In the genomic region with DNA sequence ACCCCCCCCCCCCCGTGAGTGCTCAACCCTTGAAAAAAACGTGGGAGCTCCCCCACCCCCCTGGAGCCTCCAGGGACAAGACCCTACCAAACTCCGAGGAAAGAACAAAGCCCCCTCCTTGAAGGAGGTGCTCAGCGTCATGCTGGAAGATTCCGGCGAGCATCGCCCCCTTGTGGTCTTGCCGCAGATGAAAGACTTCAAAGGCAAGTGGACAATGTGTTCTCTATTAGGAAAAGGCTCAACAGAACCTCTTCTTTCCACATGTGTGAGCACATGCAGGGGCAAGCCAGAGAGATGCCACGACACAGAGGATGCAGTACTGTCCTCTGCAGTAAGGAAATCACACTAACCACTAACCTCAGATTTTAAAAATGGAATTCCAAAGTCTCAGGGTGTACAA, we compare ENCODE assay signal across 8 mouse cellular contexts. TPM values are rescaled to one million over a fixed set of nuclear protein-coding genes. Genes with fewer than 3 reads are reported as not detected.
DNase-seq lines count a peak whose midpoint lies in the region; ATAC-seq and TF ChIP-seq lines count a peak whose summit lies in the region.

No protein-coding gene starts in this region.

- peak; percentile 40 for DNase-seq in brain, embryonic 18.5 days (ENCODE audit: low read depth, low spot score)
- peak; percentile 43 for DNase-seq in heart, postnatal 0 days (ENCODE audit: low spot score)
- peak; percentile 83 to 84 for DNase-seq in kidney, postnatal 4 days
- peak; percentile 92 for DNase-seq in retina, postnatal 1 day
- peak; percentile 72 for DNase-seq in urinary bladder, postnatal 25 days (ENCODE audit: low spot score)

- no peak overlapping the region for H3K9ac ChIP-seq in ES-Bruce4 (ENCODE audit: low read depth, poor library complexity, severe bottlenecking)
- H3K9ac ChIP-seq in forebrain, embryonic 12.5 days: no peak overlapping the region
- H3K9ac ChIP-seq in heart, postnatal 0 days (replicated peaks; ENCODE audit: low read depth, low read length): no peak overlapping the region
- H3K9ac ChIP-seq in lung, embryonic 16.5 days (ENCODE audit: low read length): peak overlapping the region; percentile 27; the same call in 1 of the 2 replicates

- no peaks in the 10 kb centered on the region for H3K36me3 ChIP-seq in ES-Bruce4 (ENCODE audit: control insufficient read depth, insufficient read depth, low read length, poor library complexity, severe bottlenecking)
- no peaks in the 10 kb centered on the region for H3K36me3 ChIP-seq in forebrain, embryonic 12.5 days (replicated peaks)
- H3K36me3 ChIP-seq in heart, postnatal 0 days (replicated peaks; ENCODE audit: control insufficient read depth, insufficient read depth, low read length): no peaks in the 10 kb centered on the region
- no peaks in the 10 kb centered on the region for H3K36me3 ChIP-seq in lung, embryonic 16.5 days (ENCODE audit: control insufficient read depth, insufficient read depth, low read length)

- WGBS in forebrain, embryonic 12.5 days: 1% methylated on average over 7 of the region's 9 CpGs
- 2% methylated on average over 9 of the region's 9 CpGs for WGBS in heart, postnatal 0 days
- under 1% methylated on average over 9 of the region's 9 CpGs for WGBS in lung, embryonic 16.5 days

- no peaks in the 10 kb centered on the region for H3K27me3 ChIP-seq in ES-Bruce4 (ENCODE audit: control insufficient read depth, insufficient read depth, low read length, poor library complexity, severe bottlenecking)
- peaks cover 33% of the 10 kb centered on the region for H3K27me3 ChIP-seq in forebrain, embryonic 12.5 days
- 0 out of 2 replicates have a peak, but pooled peaks cover 8% of the 10 kb centered on the region for H3K27me3 ChIP-seq in heart, postnatal 0 days (ENCODE audit: control insufficient read depth, insufficient read depth, low read length)
- no peaks in the 10 kb centered on the region; the same call in 1 of the 2 replicates for H3K27me3 ChIP-seq in lung, embryonic 16.5 days (ENCODE audit: control insufficient read depth, insufficient read depth, low read depth, low read length)

- no peaks in the 10 kb centered on the region for H3K9me3 ChIP-seq in ES-Bruce4 (replicated peaks; ENCODE audit: control insufficient read depth, insufficient read depth, low read length, poor library complexity, severe bottlenecking)
- no peaks in the 10 kb centered on the region for H3K9me3 ChIP-seq in forebrain, embryonic 12.5 days
- H3K9me3 ChIP-seq in heart, postnatal 0 days (replicated peaks; ENCODE audit: control insufficient read depth, low read length): no peaks in the 10 kb centered on the region
- no peaks in the 10 kb centered on the region for H3K9me3 ChIP-seq in lung, embryonic 16.5 days (ENCODE audit: control insufficient read depth, low read length)

- no peak overlapping the region for H3K27ac ChIP-seq in ES-Bruce4 (ENCODE audit: insufficient read depth, low read length)
- no peak overlapping the region for H3K27ac ChIP-seq in forebrain, embryonic 12.5 days
- no peak overlapping the region for H3K27ac ChIP-seq in heart, postnatal 0 days (ENCODE audit: low read depth)
- no peak overlapping the region for H3K27ac ChIP-seq in lung, embryonic 16.5 days (ENCODE audit: low read length)

- no peak for TF ChIP-seq EP300 in ES-Bruce4 (IDR thresholded peaks at IDR 0.05; ENCODE audit: insufficient read depth, low read depth, low read length)
- no peak for TF ChIP-seq EP300 in heart, postnatal 0 days (IDR thresholded peaks at IDR 0.05; ENCODE audit: low read depth)

- peak; percentile 89 for TF ChIP-seq CTCF in ES-Bruce4 (IDR thresholded peaks at IDR 0.05; ENCODE audit: low read depth, low read length)
- TF ChIP-seq CTCF in heart, postnatal 0 days (IDR thresholded peaks at IDR 0.05; ENCODE audit: low read depth): peak; percentile 78

- ATAC-seq in forebrain, embryonic 12.5 days (ENCODE audit: low FRiP score): peak; percentile 83
- no peak for ATAC-seq in heart, postnatal 0 days (ENCODE audit: insufficient read depth, low read depth)
- peak; percentile 60 for ATAC-seq in lung, embryonic 16.5 days (ENCODE audit: low read depth)

- no peaks in the 10 kb centered on the region for H3K4me1 ChIP-seq in ES-Bruce4 (ENCODE audit: control insufficient read depth, insufficient read depth, low read length)
- peaks cover 27% of the 10 kb centered on the region for H3K4me1 ChIP-seq in forebrain, embryonic 12.5 days
- H3K4me1 ChIP-seq in heart, postnatal 0 days (ENCODE audit: control insufficient read depth, insufficient read depth): no peaks in the 10 kb centered on the region
- peaks cover 15% of the 10 kb centered on the region for H3K4me1 ChIP-seq in lung, embryonic 16.5 days (replicated peaks; ENCODE audit: control insufficient read depth, insufficient read depth, low read length)

- no peak overlapping the region for H3K4me3 ChIP-seq in ES-Bruce4 (ENCODE audit: low read depth, low read length)
- H3K4me3 ChIP-seq in forebrain, embryonic 12.5 days (replicated peaks): 0 out of 2 replicates have a peak overlapping the region, but pooled peaks have one; percentile 17
- no peak overlapping the region for H3K4me3 ChIP-seq in heart, postnatal 0 days (ENCODE audit: low read depth, low read length)
- 0 out of 2 replicates have a peak overlapping the region, but pooled peaks have one; percentile 15 for H3K4me3 ChIP-seq in lung, embryonic 16.5 days (ENCODE audit: low read length)

- peak overlapping the region; percentile 51 for H3K4me2 ChIP-seq in forebrain, embryonic 12.5 days
- H3K4me2 ChIP-seq in heart, postnatal 0 days (ENCODE audit: low read depth, low read length): peak overlapping the region; percentile 43; the same call in 1 of the 2 replicates
- peak overlapping the region; percentile 49 for H3K4me2 ChIP-seq in lung, embryonic 16.5 days (ENCODE audit: low read depth, low read length)

- TF ChIP-seq POLR2A in ES-Bruce4 (IDR thresholded peaks at IDR 0.05; ENCODE audit: insufficient read depth, low read length): no peak

RNA-seq across cellular contexts. Expression of a gene that starts 46.2 kb away (rescaled TPM):
- polyA plus RNA-seq in ES-Bruce4 (2011; ENCODE audit: insufficient read depth, insufficient read length, low read depth, missing spikeins): 1.1 and 2.9 TPM in 2 replicates
- polyA plus RNA-seq in forebrain, embryonic 12.5 days (2016; fragmentation: Nextera tagmentation; extraction: Ambion mirVana): 6.2 and 8.8 TPM in 2 replicates
- total RNA-seq in heart, postnatal 0 days (2014; rRNA removed; ENCODE audit: low replicate concordance): 0.54 and 8.5 TPM in 2 replicates
- polyA plus RNA-seq in heart, postnatal 0 days (2015; fragmentation: Nextera tagmentation; extraction: Ambion mirVana): 1.7 and 2.2 TPM in 2 replicates
- 6.8 and 7.2 TPM in 2 replicates for polyA plus RNA-seq in lung, embryonic 16.5 days (2015; fragmentation: Nextera tagmentation; extraction: Ambion mirVana)

Comparison
In these comparisons a context has a peak if more than half of its experiments do, and no peak if none do; other contexts are left out.
1. H3K4me3 ChIP-seq: peak in forebrain, embryonic 12.5 days (single experiment) and lung, embryonic 16.5 days (single experiment); none in ES-Bruce4 (single experiment) and heart, postnatal 0 days (single experiment).
2. DNase-seq: peak in every context shown above with its lines; median percentile 92 in retina, postnatal 1 day; 84 in kidney, postnatal 4 days; 72 in urinary bladder, postnatal 25 days; 43 in heart, postnatal 0 days; 40 in brain, embryonic 18.5 days.
3. Peak in every context shown above with its lines, with median percentiles within 50 percentile points of each other: H3K4me2 ChIP-seq.